ENCODE assay signal across 9 mouse cellular contexts in genomic region chr1:75218227-75219001, GRCm38 (mm10). TPM values are rescaled to one million over a fixed set of nuclear protein-coding genes. Genes with fewer than 3 reads are reported as not detected.
DNase-seq lines count a peak whose midpoint lies in the region; ATAC-seq lines count a peak whose summit lies in the region.
"Had no signal": no experiment of that assay in that cellular context is flagged by ENCODE, and none has a peak within 500 bp of the region (broad histone marks: within the 10 kb centered on the region; RNA-seq: fewer than 3 reads in every experiment).

No protein-coding gene starts in this region.

- peak overlapping the region; percentile 91 for H3K4me2 ChIP-seq in forebrain, embryonic 12.5 days
- peak overlapping the region; percentile 86 for H3K4me2 ChIP-seq in neural tube, embryonic 13.5 days

- peaks cover 76% of the 10 kb centered on the region for H3K27me3 ChIP-seq in forebrain, embryonic 12.5 days
- peaks cover 78% of the 10 kb centered on the region for H3K27me3 ChIP-seq in neural tube, embryonic 13.5 days

- H3K9ac ChIP-seq in forebrain, embryonic 12.5 days = peak overlapping the region; percentile 47; the same call in 1 of the 2 replicates
- peak overlapping the region; percentile 69 for H3K9ac ChIP-seq in neural tube, embryonic 13.5 days

- H3K27ac ChIP-seq in forebrain, embryonic 12.5 days = no peak overlapping the region
- no peak overlapping the region for H3K27ac ChIP-seq in neural tube, embryonic 13.5 days (replicated peaks)

- peaks cover 17% of the 10 kb centered on the region for H3K4me1 ChIP-seq in forebrain, embryonic 12.5 days
- H3K4me1 ChIP-seq in neural tube, embryonic 13.5 days (replicated peaks) = peaks cover 20% of the 10 kb centered on the region

- peak overlapping the region; percentile 50 for H3K4me3 ChIP-seq in forebrain, embryonic 12.5 days (replicated peaks)
- peak overlapping the region; percentile 54 for H3K4me3 ChIP-seq in neural tube, embryonic 13.5 days

- no peaks in the 10 kb centered on the region for H3K9me3 ChIP-seq in forebrain, embryonic 12.5 days
- no peaks in the 10 kb centered on the region for H3K9me3 ChIP-seq in neural tube, embryonic 13.5 days

- DNase-seq in CD4-positive, CD25-positive, alpha-beta regulatory T cell, adult 2 months (ENCODE audit: low read depth, low spot score) = peak; percentile 76
- peak; percentile 42 to 70 for DNase-seq in adrenal gland, postnatal 36 days
- DNase-seq in heart, postnatal 14 days = peak; percentile 70 to 80
- peak; percentile 75 for DNase-seq in layer of hippocampus, adult 11-12 months (ENCODE audit: low spot score)
- peak; percentile 65 to 69 for DNase-seq in lung, adult 18-20 months
- peak; percentile 73 for DNase-seq in thymus, postnatal 25 days

- H3K36me3 ChIP-seq in forebrain, embryonic 12.5 days (replicated peaks) = peaks cover 26% of the 10 kb centered on the region
- peaks cover 28% of the 10 kb centered on the region for H3K36me3 ChIP-seq in neural tube, embryonic 13.5 days

- intact Hi-C loops in heart, postnatal 14 days (cut with DNase I) = no loop called here

- 2% methylated on average over 38 of the region's 38 CpGs for WGBS in forebrain, embryonic 12.5 days
- WGBS in neural tube, embryonic 13.5 days = 1% methylated on average over 38 of the region's 38 CpGs

- peak; percentile 48 for ATAC-seq in forebrain, embryonic 12.5 days (ENCODE audit: low FRiP score)
- ATAC-seq in neural tube, embryonic 13.5 days (ENCODE audit: low read depth) = peak; percentile 46

RNA-seq across cellular contexts. Expression of gene Tuba4a, which starts 1.3 kb away (rescaled TPM):
- total RNA-seq in adrenal gland, postnatal 36 days (2021) = 10 to 100 TPM; 26.0 to 70.0 TPM
- polyA plus RNA-seq in forebrain, embryonic 12.5 days (2016; fragmentation: Nextera tagmentation; extraction: Ambion mirVana) = 8.1 and 9.1 TPM in 2 replicates
- total RNA-seq in heart, postnatal 14 days (2021) = 100 to 1,000 TPM; 546 to 642 TPM
- polyA plus RNA-seq in neural tube, embryonic 13.5 days (2015; fragmentation: Nextera tagmentation; extraction: Ambion mirVana) = 10.5 and 10.6 TPM in 2 replicates

RNA-seq across cellular contexts. Expression of gene Stk16, which starts 7.8 kb away (rescaled TPM):
- 100 to 1,000 TPM in 1 of 2 experiments, 10 to 100 TPM in 1; 94.9 to 125 TPM for total RNA-seq in adrenal gland, postnatal 36 days (2021)
- 122 and 132 TPM in 2 replicates for polyA plus RNA-seq in forebrain, embryonic 12.5 days (2016; fragmentation: Nextera tagmentation; extraction: Ambion mirVana)
- 10 to 100 TPM; 55.9 to 58.1 TPM for total RNA-seq in heart, postnatal 14 days (2021)
- polyA plus RNA-seq in neural tube, embryonic 13.5 days (2015; fragmentation: Nextera tagmentation; extraction: Ambion mirVana) = 128 and 138 TPM in 2 replicates

RNA-seq across cellular contexts. Expression of gene Glb1l, which starts 7.8 kb away (rescaled TPM):
- 10 to 100 TPM; 20.2 to 22.2 TPM for total RNA-seq in adrenal gland, postnatal 36 days (2021)
- 22.6 and 22.7 TPM in 2 replicates for polyA plus RNA-seq in forebrain, embryonic 12.5 days (2016; fragmentation: Nextera tagmentation; extraction: Ambion mirVana)
- total RNA-seq in heart, postnatal 14 days (2021) = 1 to 10 TPM; 5.2 to 6.7 TPM
- polyA plus RNA-seq in neural tube, embryonic 13.5 days (2015; fragmentation: Nextera tagmentation; extraction: Ambion mirVana) = 16.6 and 19.7 TPM in 2 replicates

RNA-seq across cellular contexts. Expression of gene A630095N17Rik, which starts 13.5 kb away (rescaled TPM):
- total RNA-seq in adrenal gland, postnatal 36 days (2021) = not detected
- polyA plus RNA-seq in forebrain, embryonic 12.5 days (2016; fragmentation: Nextera tagmentation; extraction: Ambion mirVana) = not detected in 2 replicates
- not detected for total RNA-seq in heart, postnatal 14 days (2021)
- not detected in 2 replicates for polyA plus RNA-seq in neural tube, embryonic 13.5 days (2015; fragmentation: Nextera tagmentation; extraction: Ambion mirVana)
- polyA plus RNA-seq: gonadal fat pad, adult 2 months had no signal

RNA-seq across cellular contexts. Expression of gene Dnajb2, which starts 17.8 kb away (rescaled TPM):
- total RNA-seq in adrenal gland, postnatal 36 days (2021) = 100 to 1,000 TPM in 1 of 2 experiments, 10 to 100 TPM in 1; 67.9 to 138 TPM
- polyA plus RNA-seq in forebrain, embryonic 12.5 days (2016; fragmentation: Nextera tagmentation; extraction: Ambion mirVana) = 38.1 and 41.5 TPM in 2 replicates
- total RNA-seq in heart, postnatal 14 days (2021) = 10 to 100 TPM; 66.4 to 74.6 TPM
- 68.2 and 73.0 TPM in 2 replicates for polyA plus RNA-seq in neural tube, embryonic 13.5 days (2015; fragmentation: Nextera tagmentation; extraction: Ambion mirVana)

Comparison
In these comparisons a context has a peak if more than half of its experiments do, and no peak if none do; other contexts are left out.
1. RNA of gene Tuba4a, which starts 1.3 kb away (total RNA-seq): 546 to 642 TPM in heart, postnatal 14 days; 26.0 to 70.0 TPM in adrenal gland, postnatal 36 days; every median in the first group is over 4 times any median in the second.
2. Peak in every context shown above with its lines, with median percentiles within 50 percentile points of each other: DNase-seq.